Mouse (Mus musculus): ENCODE data around the gene Zfpm1.
"Not testable (repeated sequence)": the region's sequence is repeated elsewhere in the genome, so short reads cannot be mapped to it uniquely, and the experiment has no call there.

Gene Zfpm1

DNA sequence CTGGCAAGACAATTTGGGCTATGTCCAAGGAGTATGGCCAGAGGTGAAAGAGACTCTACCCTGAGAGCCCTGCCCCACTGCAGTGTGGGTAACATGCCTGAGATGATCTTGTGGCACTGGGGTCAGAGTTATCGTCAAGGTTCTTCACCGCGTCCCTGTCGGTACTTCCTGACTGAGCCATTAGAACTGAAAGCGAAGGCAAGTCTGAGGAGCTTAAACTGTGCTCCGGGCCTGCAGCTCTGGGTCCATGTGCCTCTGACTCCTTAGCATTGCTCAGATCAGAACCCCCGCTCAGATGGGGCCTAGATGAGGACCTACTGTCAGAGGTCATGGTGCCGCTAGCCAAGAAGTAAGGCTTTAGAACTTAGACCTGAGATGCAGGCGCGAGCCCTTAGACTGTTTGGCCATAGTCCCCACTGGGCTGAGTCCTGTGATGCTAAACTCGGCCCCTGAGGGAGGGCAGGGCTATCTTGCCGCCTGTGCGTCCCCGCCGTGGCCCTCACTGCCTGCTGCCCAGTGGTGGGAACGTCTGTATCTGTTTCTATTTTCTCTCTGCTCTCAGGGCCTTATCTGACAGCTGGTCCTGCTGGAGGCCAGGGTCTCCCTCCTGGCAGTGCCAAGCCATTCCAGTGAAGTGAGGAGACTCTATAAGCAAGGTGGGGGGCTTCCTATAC is 17.8 kb downstream of the Zfpm1 start:
- DNase-seq (ENCODE audit: low spot score), result no peak

DNA sequence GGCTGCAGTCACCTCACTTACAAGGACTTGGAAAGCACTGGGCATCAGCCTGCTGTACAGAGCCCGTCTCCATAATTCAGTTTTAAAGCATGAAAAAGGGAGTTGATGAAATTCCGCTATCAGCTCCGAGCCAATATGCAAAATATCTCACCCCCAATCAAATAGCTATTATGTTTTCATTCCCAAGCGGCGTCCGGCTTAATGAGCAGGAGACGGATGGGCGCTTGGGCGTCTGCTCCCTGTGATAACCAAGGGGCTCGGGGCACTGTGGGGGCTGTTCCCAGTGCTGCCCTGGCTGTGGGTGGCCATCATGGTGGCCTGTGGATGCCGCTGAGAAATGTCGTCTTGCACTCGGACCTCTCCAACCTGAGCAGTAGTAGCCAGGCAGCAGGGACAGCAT is 19.1 kb downstream of the Zfpm1 start:
- DNase-seq (ENCODE audit: low spot score), result no peak

DNA sequence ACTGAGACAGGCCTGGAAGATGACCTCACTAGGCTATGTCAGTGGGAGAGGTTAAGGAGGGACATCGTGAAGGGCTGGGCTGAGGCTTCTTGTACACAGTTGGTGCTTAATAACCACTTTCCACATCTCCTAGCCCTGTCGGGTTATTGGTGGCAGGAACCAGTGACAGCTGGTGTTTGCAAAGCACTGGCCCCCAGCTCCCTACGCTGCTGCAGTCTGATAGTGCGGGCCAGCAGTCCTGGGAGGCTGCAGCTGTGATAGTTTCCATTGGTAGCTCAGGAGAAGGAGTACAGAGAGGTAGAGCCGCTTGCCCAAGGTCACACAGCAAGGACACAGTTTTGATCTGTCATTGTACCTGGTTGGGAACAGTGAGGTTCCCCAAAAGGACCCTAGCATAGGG is 19.9 kb downstream of the Zfpm1 start:
- DNase-seq (ENCODE audit: low spot score), result no peak

- no peak for DNase-seq (ENCODE audit: low spot score)
Measured at GRCm38 (mm10) chr8:122303451-122303850, 21.5 kb downstream of the Zfpm1 start.

GRCm38 (mm10) chr8:122304058-122304457 is 22.1 kb downstream of the Zfpm1 start:
- DNase-seq (ENCODE audit: low spot score), result no peak

DNA sequence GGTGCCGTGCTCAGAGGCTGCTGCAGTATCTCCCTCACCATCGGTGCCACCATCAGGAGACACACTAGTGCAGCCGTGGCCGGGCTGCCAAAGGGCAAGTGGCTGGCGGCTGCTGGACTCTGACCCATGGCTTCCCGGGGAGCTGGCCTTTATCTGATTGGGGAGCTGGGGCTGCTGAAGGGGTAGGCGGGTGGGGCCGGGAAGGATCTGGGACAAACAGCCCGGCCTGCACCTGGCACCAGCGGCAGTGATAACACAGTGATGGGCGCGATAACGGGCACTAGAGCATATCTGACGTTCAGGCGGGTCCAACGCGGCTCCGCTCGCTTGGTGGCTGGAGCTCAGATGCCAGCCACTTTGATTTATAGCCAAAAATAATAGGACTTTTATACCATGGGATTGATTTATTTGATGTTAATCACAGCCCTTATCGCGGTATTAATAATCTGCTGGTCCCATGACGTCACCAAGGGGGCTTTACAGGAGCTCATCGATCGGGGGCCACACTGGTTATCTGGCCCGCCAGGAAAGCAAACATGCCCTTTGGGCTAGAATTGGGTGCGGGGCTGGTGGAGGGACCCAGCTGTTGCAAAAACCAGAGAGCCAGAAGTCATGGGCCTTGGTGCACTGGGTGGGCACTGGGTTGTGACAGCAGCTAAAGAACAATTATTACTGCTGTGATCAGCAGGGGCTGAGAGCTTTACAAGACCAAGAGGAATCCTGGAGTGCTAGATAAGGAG is 24.9 kb downstream of the Zfpm1 start:
- DNase-seq (ENCODE audit: low spot score), result no peak

GRCm38 (mm10) chr8:122307836-122308235 is 25.9 kb downstream of the Zfpm1 start:
- DNase-seq (ENCODE audit: low spot score), result no peak

- no peak for DNase-seq (ENCODE audit: low spot score)
Measured at GRCm38 (mm10) chr8:122309272-122309671, 27.3 kb downstream of the Zfpm1 start.

GRCm38 (mm10) chr8:122311115-122311514 is 29.2 kb downstream of the Zfpm1 start:
- no peak for DNase-seq (ENCODE audit: low spot score)

DNA sequence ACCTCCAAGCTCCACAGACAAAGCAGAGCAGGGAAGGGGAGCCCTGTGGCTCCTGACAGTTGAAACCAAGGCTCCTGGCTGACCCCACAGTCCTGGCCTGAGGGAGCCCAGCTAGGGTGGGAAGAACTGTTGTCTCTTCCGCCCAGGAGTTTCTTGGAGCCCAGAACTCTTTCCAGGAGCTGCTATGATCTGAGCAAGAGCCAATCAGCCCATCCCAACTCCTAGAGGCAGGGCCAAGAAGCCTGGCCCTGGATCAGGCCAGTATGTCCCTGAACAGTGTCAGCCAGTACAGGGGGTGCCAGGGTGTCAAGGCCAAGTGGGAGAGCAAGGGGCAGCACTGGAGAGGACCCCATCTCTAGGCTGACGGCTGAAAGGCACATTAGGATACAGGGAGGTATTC is 30.6 kb downstream of the Zfpm1 start:
- DNase-seq (ENCODE audit: low spot score), result no peak

DNA sequence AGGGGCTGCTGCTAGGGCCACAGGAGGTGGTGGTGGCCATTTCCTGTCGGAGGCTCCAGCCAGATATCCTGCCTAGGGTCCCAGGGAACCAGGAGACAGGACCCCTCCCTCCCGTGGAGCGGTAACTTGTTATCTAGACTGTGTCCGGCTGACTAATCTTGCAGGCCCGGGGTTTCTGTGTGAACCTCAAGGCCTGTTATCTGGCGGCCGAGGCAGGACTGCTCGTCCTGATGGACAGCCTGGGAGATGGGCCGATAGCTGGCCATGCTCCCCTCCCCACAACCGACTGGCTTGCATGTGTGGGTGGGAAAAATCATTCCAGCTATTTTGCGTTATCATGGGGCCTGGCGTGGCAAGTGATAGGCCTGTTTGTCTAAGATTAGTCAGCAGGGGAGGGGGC is 31.4 kb downstream of the Zfpm1 start:
- DNase-seq (ENCODE audit: low spot score), result no peak

- no peak for DNase-seq (ENCODE audit: low spot score)
Measured at GRCm38 (mm10) chr8:122314899-122315496, 33.1 kb downstream of the Zfpm1 start.

GRCm38 (mm10) chr8:122316402-122316801 is 34.5 kb downstream of the Zfpm1 start:
- no peak for DNase-seq (ENCODE audit: low spot score)

GRCm38 (mm10) chr8:122317918-122318475 is 36.1 kb downstream of the Zfpm1 start:
- no peak for DNase-seq (ENCODE audit: low spot score)

GRCm38 (mm10) chr8:122319045-122319707 is 37.2 kb downstream of the Zfpm1 start:
- no peak for DNase-seq (ENCODE audit: low spot score)

- DNase-seq (ENCODE audit: low spot score), result no peak
Measured at GRCm38 (mm10) chr8:122319708-122320075, 37.8 kb downstream of the Zfpm1 start.

DNA sequence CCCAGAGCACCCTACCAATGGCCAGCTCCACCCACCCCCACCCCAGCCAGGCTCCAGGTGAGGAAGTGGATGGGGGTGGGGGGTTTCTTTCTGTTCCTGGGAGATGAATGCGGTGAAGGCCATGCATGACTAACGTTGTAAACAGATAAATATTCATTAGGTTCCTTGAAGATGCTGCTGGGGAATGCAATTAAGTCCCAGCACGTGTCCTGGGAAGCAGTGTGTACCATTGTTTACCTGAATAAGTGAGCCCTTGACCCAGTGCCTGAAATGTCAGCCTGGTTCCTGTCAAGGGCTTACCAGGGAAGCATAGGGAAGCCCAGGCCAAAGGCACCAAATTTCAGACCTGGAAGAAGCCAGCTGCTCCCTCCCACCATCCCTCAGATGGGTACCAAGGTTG is 38.6 kb downstream of the Zfpm1 start:
- DNase-seq (ENCODE audit: low spot score), result no peak

GRCm38 (mm10) chr8:122321455-122321921 is 39.5 kb downstream of the Zfpm1 start:
- no peak for DNase-seq (ENCODE audit: low spot score)

DNA sequence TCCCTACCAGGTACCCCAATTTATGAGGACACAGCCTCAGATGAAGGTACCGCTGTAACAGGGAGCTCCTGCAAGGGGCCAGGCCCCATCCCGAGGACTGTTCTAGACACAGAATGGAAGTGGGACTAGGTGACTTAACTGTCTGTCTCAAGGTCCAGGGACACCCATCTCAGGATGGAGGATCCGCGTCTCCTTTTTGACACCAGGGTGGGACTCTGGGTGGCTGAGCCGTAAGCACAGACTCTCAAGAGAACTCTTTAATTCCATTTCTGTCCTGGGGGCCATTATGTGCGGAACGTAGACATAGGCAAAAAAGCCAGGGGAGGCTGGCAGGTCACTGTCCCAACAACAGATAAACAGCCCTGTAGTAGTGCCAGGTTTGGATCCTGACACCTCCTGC is 40.2 kb downstream of the Zfpm1 start:
- DNase-seq (ENCODE audit: low spot score), result no peak

DNA sequence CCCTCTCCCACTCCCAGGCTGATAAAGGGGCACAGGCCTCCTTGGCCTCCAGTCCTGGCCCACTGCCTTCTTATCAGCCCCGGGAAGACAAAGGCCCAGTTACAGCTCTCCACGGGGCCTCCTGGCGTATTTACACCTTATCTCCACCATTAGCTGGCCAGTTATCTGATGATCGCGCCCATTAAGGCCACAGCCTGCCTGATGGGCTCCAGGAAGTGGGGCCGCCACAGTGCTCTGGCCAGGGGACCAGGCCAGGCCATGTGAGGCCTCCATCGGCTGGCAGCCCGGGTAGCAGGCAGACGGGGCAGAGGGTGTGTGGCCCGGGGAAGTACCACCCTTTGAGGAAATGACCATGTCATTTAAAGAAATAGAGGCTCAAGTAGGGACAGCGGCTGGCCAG is 40.9 kb downstream of the Zfpm1 start:
- DNase-seq (ENCODE audit: low spot score), result no peak

- DNase-seq (ENCODE audit: low spot score), result not testable (repeated sequence)
Measured at GRCm38 (mm10) chr8:122323951-122324402, 42.0 kb downstream of the Zfpm1 start.

GRCm38 (mm10) chr8:122325196-122325595 is 43.3 kb downstream of the Zfpm1 start:
- DNase-seq (ENCODE audit: low spot score), result no peak
